Mouse (Mus musculus) heart, embryonic 12.5 days (tissue): ENCODE results near the gene Abcg5. TPM values are rescaled to one million over a fixed set of nuclear protein-coding genes. Genes with fewer than 3 reads are reported as not detected.

Experiments used
- ATAC-seq: fragments of 200-750 bp; cut with Nextera tagmentation; 2 replicates; pipeline ENCODE4 v1.8.0; 2017; ENCODE audit warnings: moderate TSS enrichment, moderate library complexity; ENCODE audit not compliant: insufficient number of reproducible peaks, low FRiP score
- H3K27ac ChIP-seq: fragments of 300-500 bp; sonication (generic); 2 replicates; pipeline ENCODE4 v1.5.1; 2016; ENCODE audit warnings: mild to moderate bottlenecking, moderate library complexity; ENCODE audit not compliant: poor library complexity, severe bottlenecking
- H3K27me3 ChIP-seq: fragments of 300-500 bp; sonication (generic); replicated peaks from 2 replicates; pipeline ENCODE4 v1.6.1; 2016; ENCODE audit warnings: mild to moderate bottlenecking, moderate library complexity
- H3K36me3 ChIP-seq: fragments of 300-500 bp; sonication (generic); 2 replicates; pipeline ENCODE4 v1.6.1; 2016; ENCODE audit warnings: mild to moderate bottlenecking, moderate library complexity
- H3K4me1 ChIP-seq: fragments of 300-500 bp; sonication (generic); replicated peaks from 2 replicates; pipeline ENCODE4 v1.6.1; 2016; ENCODE audit warnings: mild to moderate bottlenecking
- H3K4me2 ChIP-seq: fragments of 300-500 bp; sonication (generic); 2 replicates; pipeline ENCODE4 v1.6.1; 2016; ENCODE audit warnings: mild to moderate bottlenecking, moderate library complexity
- H3K4me3 ChIP-seq: fragments of 300-500 bp; sonication (generic); 2 replicates; pipeline ENCODE4 v1.5.1; 2016; ENCODE audit warnings: mild to moderate bottlenecking
- H3K9ac ChIP-seq: fragments of 300-500 bp; sonication (generic); 2 replicates; pipeline ENCODE4 v1.6.1; 2016; ENCODE audit warnings: mild to moderate bottlenecking, moderate library complexity
- H3K9me3 ChIP-seq: fragments of 300-500 bp; sonication (generic); replicated peaks from 2 replicates; pipeline ENCODE4 v1.6.1; 2016; ENCODE audit warnings: mild to moderate bottlenecking, moderate library complexity
- WGBS: fragments of 180-500 bp; shearing (Covaris S2); methylation state at CpG from one replicate; pipeline ENCODE4 v1.1.7; 2016; 5-methylcytosine and 5-hydroxymethylcytosine counted together
- polyA plus RNA-seq: library from polyadenylated mRNA; unstranded; fragments of >200 nt; fragmentation: Nextera tagmentation; extraction: Ambion mirVana; gene quantifications from 2 replicates; pipeline ENCODE4 v1.2.1, GENCODE M21; 2016

Abcg5 gene
- polyA plus RNA-seq, 1 experiment from 2014 or later = 0.42 TPM

DNA sequence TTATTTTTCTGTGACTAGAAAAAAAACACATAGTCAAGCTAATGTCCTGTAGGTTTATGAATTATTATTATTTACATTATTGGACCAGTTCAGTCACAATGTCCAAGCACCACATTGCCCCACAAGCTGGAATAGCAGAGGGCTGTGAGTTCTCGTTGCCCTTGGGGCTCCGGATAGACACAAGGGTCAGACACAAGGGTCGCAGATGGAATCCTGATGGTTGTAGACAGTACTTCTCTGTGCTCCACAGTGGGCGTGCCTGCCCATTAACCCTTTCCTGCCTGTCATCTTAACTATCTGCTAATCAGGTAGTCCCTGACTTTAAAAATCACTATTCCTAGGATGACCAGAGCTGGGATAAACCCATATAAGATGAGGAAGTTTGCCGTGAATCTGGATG lies 24.6 kb downstream of the Abcg5 start:
- WGBS = 41% methylated on average over 5 of the region's 5 CpGs
- Histone ChIP-seq H3K4me3 (no peak overlapping the region), H3K9me3 (no peaks in the 10 kb centered on the region), H3K9ac (no peak overlapping the region), H3K36me3 (no peaks in the 10 kb centered on the region), H3K27me3 (no peaks in the 10 kb centered on the region), H3K4me1 (no peaks in the 10 kb centered on the region), H3K4me2 (no peak overlapping the region), H3K27ac (no peak overlapping the region)
- ATAC-seq = no peak

DNA sequence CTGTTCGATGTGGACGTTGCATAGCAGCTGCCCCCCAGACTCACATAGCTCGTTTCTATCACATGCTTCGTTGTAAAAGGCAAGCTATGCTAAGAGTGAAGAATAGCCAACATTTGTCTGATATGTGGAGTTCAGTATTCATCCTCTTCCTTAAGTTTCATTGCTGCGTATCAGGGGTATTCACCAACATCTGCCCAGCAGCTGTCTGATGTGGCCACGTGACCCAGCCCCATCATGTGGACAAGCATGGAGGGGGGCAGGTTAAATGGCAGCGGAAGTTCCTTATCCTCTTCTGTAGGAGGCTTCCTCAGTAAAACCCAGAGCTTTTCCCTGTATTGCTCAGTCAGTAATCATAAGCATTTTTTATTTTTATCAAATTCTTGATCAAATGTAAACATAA lies 25.0 kb downstream of the Abcg5 start:
- H3K4me2 ChIP-seq = no peak overlapping the region
- no peaks in the 10 kb centered on the region for H3K36me3 ChIP-seq
- no peak overlapping the region for H3K4me3 ChIP-seq
- H3K9me3 ChIP-seq = no peaks in the 10 kb centered on the region
- no peaks in the 10 kb centered on the region for H3K27me3 ChIP-seq
- no peaks in the 10 kb centered on the region for H3K4me1 ChIP-seq
- no peak overlapping the region for H3K9ac ChIP-seq
- no peak overlapping the region for H3K27ac ChIP-seq
- 71% methylated on average over 7 of the region's 7 CpGs for WGBS
- no peak for ATAC-seq

DNA sequence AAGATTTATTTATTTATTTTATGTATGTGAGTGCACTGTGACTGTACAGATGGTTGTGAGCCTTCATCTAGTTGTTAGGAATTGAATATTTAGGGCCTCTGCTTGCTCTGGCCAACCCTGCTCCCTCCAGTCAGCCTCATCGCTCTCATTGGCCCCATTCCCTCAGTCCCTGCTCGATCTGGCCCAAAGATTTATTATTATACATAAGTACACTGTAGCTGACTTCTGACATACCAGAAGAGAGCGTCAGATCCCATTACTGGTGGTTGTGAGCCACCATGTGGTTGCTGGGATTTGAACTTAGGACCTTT lies 25.4 kb downstream of the Abcg5 start:
- Histone ChIP-seq H3K4me2 (no peak overlapping the region), H3K27me3 (no peaks in the 10 kb centered on the region), H3K4me3 (no peak overlapping the region), H3K27ac (no peak overlapping the region), H3K36me3 (no peaks in the 10 kb centered on the region), H3K9ac (no peak overlapping the region), H3K4me1 (no peaks in the 10 kb centered on the region), H3K9me3 (no peaks in the 10 kb centered on the region)
- ATAC-seq = no peak
- 80% methylated on average over 3 of the region's 3 CpGs for WGBS

DNA sequence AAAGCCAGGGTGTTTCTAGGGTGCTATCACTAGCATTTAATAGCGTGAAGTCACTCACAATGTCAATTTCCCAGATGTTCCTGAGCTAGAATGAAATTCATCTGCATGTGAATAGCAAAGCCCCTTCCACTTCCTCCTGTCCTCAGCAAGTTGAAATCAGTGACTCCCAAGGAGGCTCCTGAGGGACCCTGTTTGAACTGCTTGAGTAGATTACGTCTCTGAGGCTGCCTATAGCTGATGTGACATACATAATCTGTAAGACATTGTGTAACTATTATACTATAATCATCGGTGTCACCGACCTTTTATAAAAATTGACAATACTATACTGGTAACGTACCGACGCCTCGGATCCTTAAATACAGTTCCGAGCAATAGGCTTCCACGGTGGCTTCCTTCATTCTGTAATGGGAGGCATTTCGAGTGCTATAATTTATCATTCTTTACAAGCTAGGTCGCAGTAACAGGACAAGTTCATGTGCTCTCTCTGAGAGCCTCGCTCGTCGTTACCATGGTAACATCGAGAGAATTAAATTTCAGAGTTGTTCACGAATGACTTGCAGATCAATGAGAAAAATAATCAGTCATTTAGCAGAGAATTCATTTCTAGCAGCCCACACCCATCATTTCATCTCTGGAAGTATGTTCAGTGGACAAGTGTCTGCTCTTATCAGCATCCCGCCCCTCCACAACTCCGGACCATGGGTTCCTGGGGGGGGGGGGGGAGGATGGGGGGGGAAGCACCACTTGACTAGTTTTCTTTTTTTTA lies 26.0 kb downstream of the Abcg5 start:
- H3K27ac ChIP-seq = no peak overlapping the region
- no peak for ATAC-seq
- no peak overlapping the region for H3K9ac ChIP-seq
- H3K9me3 ChIP-seq = no peaks in the 10 kb centered on the region
- no peaks in the 10 kb centered on the region for H3K36me3 ChIP-seq
- WGBS = 75% methylated on average over 19 of the region's 19 CpGs
- no peak overlapping the region for H3K4me2 ChIP-seq
- H3K27me3 ChIP-seq = no peaks in the 10 kb centered on the region
- H3K4me3 ChIP-seq = no peak overlapping the region
- H3K4me1 ChIP-seq = peaks cover 1% of the 10 kb centered on the region

DNA sequence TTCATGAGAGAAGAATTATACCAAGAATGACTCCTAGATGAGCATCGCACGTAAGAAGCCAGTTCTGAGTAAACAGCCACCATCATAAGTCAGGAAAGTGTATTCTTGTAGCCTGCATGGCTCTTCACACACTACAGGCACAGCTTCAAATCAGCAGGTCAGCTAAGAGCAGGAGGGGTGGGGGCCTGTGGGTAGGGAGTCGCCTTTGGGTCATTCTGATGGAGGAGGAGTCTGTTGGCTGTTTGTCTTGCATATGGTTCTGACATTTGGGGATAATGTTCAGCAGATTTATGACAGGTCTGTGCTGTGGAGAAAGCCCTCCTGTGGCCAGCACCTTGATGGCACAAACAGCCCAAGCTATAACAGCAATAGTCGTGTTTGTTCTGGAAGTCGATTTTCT lies 26.6 kb downstream of the Abcg5 start:
- Histone ChIP-seq H3K4me1 (peaks cover 7% of the 10 kb centered on the region), H3K27me3 (no peaks in the 10 kb centered on the region), H3K9me3 (no peaks in the 10 kb centered on the region), H3K9ac (no peak overlapping the region), H3K27ac (no peak overlapping the region), H3K4me2 (no peak overlapping the region), H3K36me3 (no peaks in the 10 kb centered on the region), H3K4me3 (no peak overlapping the region)
- no peak for ATAC-seq
- 73% methylated on average over 5 of the region's 5 CpGs for WGBS

DNA sequence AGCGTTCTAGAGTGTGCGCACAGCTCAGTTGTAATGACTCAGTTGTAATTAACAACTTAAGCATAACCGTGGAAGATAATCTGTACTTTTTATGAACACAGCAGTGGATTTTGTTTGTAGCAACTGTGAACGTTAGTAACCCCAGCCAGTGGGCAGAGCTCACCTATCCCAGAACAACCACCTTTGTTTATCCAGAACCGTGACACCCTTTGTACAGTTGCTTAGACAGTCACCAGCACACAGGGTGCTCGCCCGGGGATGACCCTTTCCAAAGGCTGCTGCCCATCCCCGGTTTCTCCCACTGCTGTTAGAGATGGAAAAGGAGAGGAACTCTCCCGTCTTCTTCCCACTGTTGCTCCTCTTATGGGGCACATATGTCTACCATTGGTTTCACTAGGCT lies 29.3 kb downstream of the Abcg5 start:
- H3K4me2 ChIP-seq = no peak overlapping the region
- no peak overlapping the region for H3K4me3 ChIP-seq
- no peaks in the 10 kb centered on the region for H3K27me3 ChIP-seq
- 83% methylated on average over 9 of the region's 9 CpGs for WGBS
- no peak for ATAC-seq
- H3K4me1 ChIP-seq = peaks cover 7% of the 10 kb centered on the region
- H3K27ac ChIP-seq = no peak overlapping the region
- H3K36me3 ChIP-seq = no peaks in the 10 kb centered on the region
- H3K9ac ChIP-seq = no peak overlapping the region
- H3K9me3 ChIP-seq = no peaks in the 10 kb centered on the region

DNA sequence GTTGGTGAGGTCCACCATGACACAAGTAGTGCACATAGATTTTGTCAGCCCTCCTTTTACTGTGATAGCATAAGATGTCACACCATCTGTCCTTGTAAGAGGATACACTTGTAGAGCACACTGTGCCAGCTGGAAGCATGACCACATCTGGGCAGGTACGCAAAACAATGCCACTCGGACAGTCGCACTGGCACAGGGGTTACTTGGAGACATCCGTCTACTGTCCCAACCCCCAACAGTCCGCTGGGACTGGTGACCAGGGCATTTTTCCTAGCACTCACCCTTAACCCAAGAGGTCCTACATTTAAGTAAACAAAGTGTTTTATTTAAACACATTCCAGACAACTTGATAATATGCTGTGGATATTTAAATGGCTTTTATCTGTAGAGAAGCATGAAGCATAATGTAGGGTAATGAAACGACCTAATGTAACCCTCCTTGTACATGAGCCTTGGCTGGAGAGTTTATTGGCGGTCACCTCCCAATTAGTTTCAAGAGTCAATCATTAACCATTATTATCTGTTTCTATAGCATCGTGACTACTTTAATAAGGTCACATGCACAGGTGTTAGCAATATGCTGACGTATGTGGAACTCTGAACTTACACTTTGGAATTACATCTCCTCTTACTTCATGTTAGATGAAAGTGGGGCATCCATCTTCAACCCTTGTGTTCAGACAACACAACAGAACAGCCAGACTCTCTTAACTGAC lies 32.4 kb downstream of the Abcg5 start:
- ATAC-seq = no peak
- no peaks in the 10 kb centered on the region for H3K9me3 ChIP-seq
- no peak overlapping the region for H3K4me3 ChIP-seq
- no peaks in the 10 kb centered on the region for H3K27me3 ChIP-seq
- no peaks in the 10 kb centered on the region for H3K36me3 ChIP-seq
- WGBS = 89% methylated on average over 9 of the region's 9 CpGs
- no peak overlapping the region for H3K4me2 ChIP-seq
- peaks cover 7% of the 10 kb centered on the region for H3K4me1 ChIP-seq
- H3K27ac ChIP-seq = no peak overlapping the region
- no peak overlapping the region for H3K9ac ChIP-seq

DNA sequence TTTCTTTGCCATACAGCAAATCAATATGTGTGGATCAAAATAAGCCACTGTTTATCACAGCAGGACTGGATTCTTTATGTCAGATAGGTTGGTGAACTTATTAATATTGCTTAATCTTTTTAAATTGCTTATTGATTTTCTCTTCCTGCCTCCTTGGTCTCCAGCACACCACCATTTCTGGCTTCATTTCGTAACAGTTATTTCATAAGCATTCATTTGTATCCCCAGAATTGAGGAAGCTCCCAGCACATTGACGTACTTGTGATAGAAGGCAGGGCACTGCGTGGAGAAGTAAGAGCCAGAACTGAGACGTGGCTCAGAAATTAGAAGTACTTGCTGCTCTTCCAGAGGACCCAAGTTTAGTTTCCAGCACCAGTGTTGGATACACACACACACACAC lies 35.2 kb downstream of the Abcg5 start:
- Histone ChIP-seq H3K4me3 (no peak overlapping the region), H3K9ac (no peak overlapping the region), H3K4me2 (no peak overlapping the region), H3K9me3 (no peaks in the 10 kb centered on the region), H3K27me3 (no peaks in the 10 kb centered on the region), H3K27ac (no peak overlapping the region), H3K36me3 (no peaks in the 10 kb centered on the region), H3K4me1 (peaks cover 28% of the 10 kb centered on the region)
- WGBS = 82% methylated on average over 4 of the region's 4 CpGs
- no peak for ATAC-seq

DNA sequence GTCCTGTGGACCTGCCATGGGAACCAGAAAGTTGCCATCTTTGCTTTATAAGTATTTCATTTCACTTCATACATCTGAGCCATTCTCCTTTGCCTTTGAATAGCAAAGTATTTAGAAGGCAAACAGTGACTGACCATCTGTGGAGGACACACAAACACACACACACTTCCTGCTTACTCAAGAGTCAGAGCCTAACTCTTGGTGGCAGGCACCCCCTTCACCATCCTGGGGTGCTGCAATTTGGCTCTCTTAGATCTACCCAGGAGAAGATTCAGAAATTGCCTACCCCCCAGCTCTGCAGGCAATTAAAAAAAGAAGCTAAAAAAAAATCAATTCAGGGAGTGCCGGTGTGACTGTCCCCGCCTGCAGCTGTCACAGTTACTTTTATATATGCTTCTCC lies 36.3 kb downstream of the Abcg5 start:
- Histone ChIP-seq H3K9ac (no peak overlapping the region), H3K36me3 (no peaks in the 10 kb centered on the region), H3K9me3 (no peaks in the 10 kb centered on the region), H3K4me1 (peaks cover 23% of the 10 kb centered on the region), H3K27me3 (no peaks in the 10 kb centered on the region), H3K4me3 (no peak overlapping the region), H3K4me2 (no peak overlapping the region), H3K27ac (no peak overlapping the region)
- 59% methylated on average over 2 of the region's 2 CpGs for WGBS
- ATAC-seq = no peak

DNA sequence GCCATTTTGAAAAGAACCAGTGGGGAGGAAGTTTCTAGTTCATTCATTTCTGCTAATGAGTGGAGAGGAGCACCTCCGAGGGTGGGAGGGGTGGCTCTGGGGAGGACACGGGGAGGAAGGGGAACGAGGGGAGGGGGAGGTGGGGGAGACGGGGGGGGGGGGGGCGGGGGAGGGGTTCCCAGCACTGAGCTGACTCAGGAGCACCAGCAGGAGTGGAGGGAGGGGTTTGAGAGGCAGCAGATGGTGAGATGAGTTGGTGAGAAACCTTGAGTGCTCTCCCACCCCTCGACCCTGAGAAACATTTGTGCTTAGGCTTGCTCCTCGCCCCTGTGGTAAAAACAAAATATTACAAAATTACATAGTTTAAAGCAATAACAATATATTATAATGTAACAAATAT lies 36.9 kb downstream of the Abcg5 start:
- 14% methylated on average over 5 of the region's 7 CpGs for WGBS
- H3K4me2 ChIP-seq = no peak overlapping the region
- H3K4me3 ChIP-seq = no peak overlapping the region
- no peak overlapping the region for H3K27ac ChIP-seq
- peaks cover 21% of the 10 kb centered on the region for H3K4me1 ChIP-seq
- no peaks in the 10 kb centered on the region for H3K27me3 ChIP-seq
- H3K9ac ChIP-seq = no peak overlapping the region
- no peaks in the 10 kb centered on the region for H3K9me3 ChIP-seq
- ATAC-seq = no peak
- no peaks in the 10 kb centered on the region for H3K36me3 ChIP-seq

DNA sequence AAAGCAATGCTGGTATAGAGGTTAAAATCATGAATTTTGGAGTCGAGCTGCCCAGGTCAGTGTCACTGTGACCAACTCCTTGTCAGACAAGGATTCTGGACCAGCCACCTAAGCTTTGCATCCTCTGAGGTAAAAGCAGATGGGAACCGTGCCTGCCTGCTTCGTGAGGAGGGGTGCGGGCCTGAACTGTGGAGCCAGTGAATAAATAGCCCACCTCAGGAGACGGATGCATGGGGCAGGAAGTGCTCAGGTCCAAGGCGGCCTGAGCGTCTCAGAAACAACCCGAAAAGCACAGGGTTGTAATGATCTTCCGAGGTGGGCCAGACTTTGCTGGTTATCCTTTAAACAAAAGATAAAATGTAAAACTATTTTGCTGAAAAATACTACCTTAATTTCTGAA lies 37.7 kb downstream of the Abcg5 start:
- no peak for ATAC-seq

More for the DNA sequence above, 37.7 kb downstream of the Abcg5 start:
- H3K27me3 ChIP-seq = no peaks in the 10 kb centered on the region
- no peak overlapping the region for H3K27ac ChIP-seq
- no peak overlapping the region for H3K9ac ChIP-seq
- WGBS = 42% methylated on average over 9 of the region's 9 CpGs
- no peak overlapping the region for H3K4me3 ChIP-seq
- no peaks in the 10 kb centered on the region for H3K36me3 ChIP-seq
- H3K4me1 ChIP-seq = peaks cover 22% of the 10 kb centered on the region
- no peaks in the 10 kb centered on the region for H3K9me3 ChIP-seq
- no peak overlapping the region for H3K4me2 ChIP-seq
